In the genomic region with DNA sequence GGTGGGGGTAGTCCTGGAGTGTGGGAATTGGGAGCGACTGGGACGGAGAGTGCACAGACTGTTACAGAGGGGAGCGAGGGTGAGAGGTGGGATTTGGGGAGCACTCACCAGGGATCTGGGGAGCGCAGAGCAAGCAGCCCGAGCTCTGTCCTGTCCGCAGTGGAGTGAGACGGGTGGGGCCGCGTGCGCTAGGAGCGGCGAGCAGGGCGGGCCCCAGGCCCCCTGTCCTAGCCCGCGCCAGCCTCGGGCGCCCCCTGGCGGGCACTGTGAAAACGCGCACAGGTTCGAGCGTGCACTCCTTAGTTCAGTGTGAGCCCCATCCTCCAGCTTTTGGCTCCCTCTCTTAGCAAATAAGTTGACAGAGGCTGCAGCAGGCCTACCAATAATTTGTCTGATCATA, we compare ENCODE assay signal across 7 mouse cellular contexts. TPM values are rescaled to one million over a fixed set of nuclear protein-coding genes. Genes with fewer than 3 reads are reported as not detected.
DNase-seq lines count a peak whose midpoint lies in the region; ATAC-seq lines count a peak whose summit lies in the region.

A gene (minus strand): TSS at position 256 of the 400 bp plus-strand sequence.

- peaks cover 12% of the 10 kb centered on the region for H3K4me1 ChIP-seq in forebrain, embryonic 13.5 days

- no peak within 1 kb of the TSS for H3K27ac ChIP-seq in forebrain, embryonic 13.5 days

- peak; percentile 76 for DNase-seq in R1 (ENCODE audit: low read depth, low spot score)
- peak; percentile 65 for DNase-seq in cerebellum, adult 11 months
- peak; percentile 90 for DNase-seq in heart, postnatal 36 days
- peak; percentile 53 to 59 for DNase-seq in layer of hippocampus, postnatal 36 days
- DNase-seq in right cerebral cortex, postnatal 4 days: peak; percentile 62

- no peaks in the 10 kb centered on the region for H3K27me3 ChIP-seq in forebrain, embryonic 13.5 days

- no peaks in the 10 kb centered on the region for H3K9me3 ChIP-seq in forebrain, embryonic 13.5 days (replicated peaks)

- intact Hi-C loops in heart, postnatal 36 days (cut with DNase I): loop anchor here (1.0 kb wide), 2 partner anchors 19 to 37 kb away; no protein-coding TSS in a partner anchor

- H3K9ac ChIP-seq in forebrain, embryonic 13.5 days: peak within 1 kb of the TSS; percentile 50

- peak within 1 kb of the TSS; percentile 54 for H3K4me2 ChIP-seq in forebrain, embryonic 13.5 days

- peaks cover 25% of the 10 kb centered on the region for H3K36me3 ChIP-seq in forebrain, embryonic 13.5 days (ENCODE audit: poor library complexity, severe bottlenecking)

- WGBS in forebrain, embryonic 13.5 days: under 1% methylated on average over 22 of the region's 22 CpGs

- ATAC-seq in forebrain, embryonic 13.5 days: peak; percentile 74
- ATAC-seq in megakaryocyte-erythroid progenitor cell, adult 5-6 weeks (replicated peaks; ENCODE audit: low FRiP score, low TSS enrichment, poor library complexity, severe bottlenecking): peak; percentile 79

- H3K4me3 ChIP-seq in forebrain, embryonic 13.5 days: peak within 1 kb of the TSS; percentile 31

RNA-seq across cellular contexts. Expression of the gene that starts here (rescaled TPM):
- 3.6 and 4.4 TPM in 2 replicates for polyA plus RNA-seq in forebrain, embryonic 13.5 days (2015; fragmentation: Nextera tagmentation; extraction: Ambion mirVana)
- 100 to 1,000 TPM in 1 of 2 experiments, 10 to 100 TPM in 1; 93.1 to 131 TPM for total RNA-seq in heart, postnatal 36 days (2021)
- total RNA-seq in layer of hippocampus, postnatal 36 days (2021): 1 to 10 TPM; 4.1 to 5.8 TPM
- 2.7 and 3.3 TPM in 2 replicates for total RNA-seq in megakaryocyte-erythroid progenitor cell, adult 5-6 weeks (2014; fragmentation: Nextera tagmentation)
- 1.4 and 1.5 TPM in 2 replicates for total RNA-seq in megakaryocyte-erythroid progenitor cell, adult 5-6 weeks (2017)

Comparison
In these comparisons a context has a peak if more than half of its experiments do, and no peak if none do; other contexts are left out.
1. RNA of the gene that starts here (total RNA-seq): 93.1 to 131 TPM in heart, postnatal 36 days; 4.1 to 5.8 TPM in layer of hippocampus, postnatal 36 days and 1.4 to 3.3 TPM in megakaryocyte-erythroid progenitor cell, adult 5-6 weeks; every median in the first group is over 10 times any median in the second.
2. Peak in every context shown above with its lines, with median percentiles within 50 percentile points of each other: DNase-seq.